In genomic region chr12:24832438-24832837, GRCm38 (mm10) we compare ENCODE assay signal across 9 mouse cellular contexts. TPM values are rescaled to one million over a fixed set of nuclear protein-coding genes. Genes with fewer than 3 reads are reported as not detected.
A peak's percentile ranks its signal among the peaks of the same experiment; 100 is the strongest.
DNase-seq lines count a peak whose midpoint lies in the region; ATAC-seq and TF ChIP-seq lines count a peak whose summit lies in the region.
"Had no signal": no experiment of that assay in that cellular context is flagged by ENCODE, and none has a peak within 500 bp of the region (broad histone marks: within the 10 kb centered on the region; RNA-seq: fewer than 3 reads in every experiment).

No protein-coding gene starts in this region.

- no peak for TF ChIP-seq CTCF in G1E (IDR thresholded peaks at IDR 0.05; ENCODE audit: low read depth, low read length)
- TF ChIP-seq CTCF in forebrain, postnatal 0 days (IDR thresholded peaks at IDR 0.05; ENCODE audit: low read depth) = no peak

- peak overlapping the region; percentile 89 for H3K4me3 ChIP-seq in heart, embryonic 12.5 days
- peak overlapping the region; percentile 85 for H3K4me3 ChIP-seq in G1E (ENCODE audit: low read depth, low read length)
- peak overlapping the region; percentile 97 for H3K4me3 ChIP-seq in forebrain, postnatal 0 days (ENCODE audit: low read depth, low read length)
- peak overlapping the region; percentile 83 for H3K4me3 ChIP-seq in liver, embryonic 16.5 days (ENCODE audit: low read depth, low read length)

- no peak overlapping the region; the same call in 1 of the 2 replicates for H3K27ac ChIP-seq in heart, embryonic 12.5 days (ENCODE audit: poor library complexity, severe bottlenecking)
- peak overlapping the region; percentile 94; the same call in 1 of the 2 replicates for H3K27ac ChIP-seq in forebrain, postnatal 0 days (ENCODE audit: low read depth, low read length)
- H3K27ac ChIP-seq in liver, embryonic 16.5 days (ENCODE audit: low read length) = no peak overlapping the region

- peak overlapping the region; percentile 72 for H3K4me2 ChIP-seq in heart, embryonic 12.5 days
- H3K4me2 ChIP-seq in forebrain, postnatal 0 days (ENCODE audit: low read depth) = peak overlapping the region; percentile 68
- peak overlapping the region; percentile 100 for H3K4me2 ChIP-seq in liver, embryonic 16.5 days (ENCODE audit: low read depth, low read length)

- WGBS in heart, embryonic 12.5 days = 31% methylated on average over 2 of the region's 2 CpGs
- 13% methylated on average over 2 of the region's 2 CpGs for WGBS in forebrain, postnatal 0 days
- 41% methylated on average over 2 of the region's 2 CpGs for WGBS in liver, embryonic 16.5 days (ENCODE audit: insufficient replicate concordance)

- H3K27me3 ChIP-seq in heart, embryonic 12.5 days (replicated peaks) = no peaks in the 10 kb centered on the region
- H3K27me3 ChIP-seq in G1E (ENCODE audit: insufficient read depth, low read length) = peaks cover 3% of the 10 kb centered on the region
- H3K27me3 ChIP-seq in forebrain, postnatal 0 days (ENCODE audit: insufficient read depth, low read length) = no peaks in the 10 kb centered on the region
- H3K27me3 ChIP-seq in liver, embryonic 16.5 days (ENCODE audit: control insufficient read depth, insufficient read depth, low read depth, low read length) = peaks cover 17% of the 10 kb centered on the region

- no peaks in the 10 kb centered on the region for H3K9me3 ChIP-seq in heart, embryonic 12.5 days (replicated peaks)
- no peaks in the 10 kb centered on the region for H3K9me3 ChIP-seq in G1E (replicated peaks)
- H3K9me3 ChIP-seq in forebrain, postnatal 0 days (ENCODE audit: low read length) = no peaks in the 10 kb centered on the region
- H3K9me3 ChIP-seq in liver, embryonic 16.5 days (replicated peaks; ENCODE audit: control insufficient read depth, low read length) = no peaks in the 10 kb centered on the region

- H3K36me3 ChIP-seq in heart, embryonic 12.5 days = no peaks in the 10 kb centered on the region
- no peaks in the 10 kb centered on the region for H3K36me3 ChIP-seq in G1E (replicated peaks)
- H3K36me3 ChIP-seq in forebrain, postnatal 0 days (ENCODE audit: insufficient read depth) = no peaks in the 10 kb centered on the region
- H3K36me3 ChIP-seq in liver, embryonic 16.5 days (ENCODE audit: control insufficient read depth, insufficient read depth) = no peaks in the 10 kb centered on the region

- no peak for ATAC-seq in heart, embryonic 12.5 days (ENCODE audit: insufficient number of reproducible peaks, low FRiP score)
- ATAC-seq in G1E (ENCODE audit: extremely low read depth, insufficient number of reproducible peaks, low FRiP score, poor library complexity, severe bottlenecking) = no peak
- ATAC-seq in forebrain, postnatal 0 days = no peak
- no peak for ATAC-seq in liver, embryonic 16.5 days (ENCODE audit: low read depth)

- no peak for DNase-seq in heart, postnatal 4 days
- no peak for DNase-seq in G1E (ENCODE audit: low spot score)
- DNase-seq in forebrain, postnatal 0 days = no peak
- no peak for DNase-seq in cerebellum, postnatal 10 days
- DNase-seq in left cerebral cortex, postnatal 36 days (ENCODE audit: low spot score in 2 of 2) = no peak
- DNase-seq in thymus, postnatal 25 days = no peak
- DNase-seq: cerebellum, adult 11-12 months had no signal

- peaks cover 32% of the 10 kb centered on the region for H3K4me1 ChIP-seq in heart, embryonic 12.5 days (replicated peaks)
- H3K4me1 ChIP-seq in G1E (ENCODE audit: insufficient read depth, low read depth, low read length) = peaks cover 36% of the 10 kb centered on the region
- H3K4me1 ChIP-seq in forebrain, postnatal 0 days (ENCODE audit: insufficient read depth) = peaks cover 15% of the 10 kb centered on the region
- H3K4me1 ChIP-seq in liver, embryonic 16.5 days (ENCODE audit: control insufficient read depth, low read depth, low read length) = peaks cover 14% of the 10 kb centered on the region

- intact Hi-C loops in left cerebral cortex, postnatal 36 days (cut with DNase I) = loop anchor here (5.0 kb wide), 3 partner anchors 40 to 120 kb away; no protein-coding TSS in a partner anchor

- H3K9ac ChIP-seq in heart, embryonic 12.5 days = peak overlapping the region; percentile 93
- H3K9ac ChIP-seq in forebrain, postnatal 0 days = peak overlapping the region; percentile 99
- no peak overlapping the region for H3K9ac ChIP-seq in liver, embryonic 16.5 days (ENCODE audit: low read depth, low read length)

RNA-seq across cellular contexts. Expression of gene Mboat2, which starts 1.8 kb away (rescaled TPM):
- polyA plus RNA-seq in heart, embryonic 12.5 days (2016; fragmentation: Nextera tagmentation; extraction: Ambion mirVana) = 35.8 and 37.1 TPM in 2 replicates
- 10 to 100 TPM; 17.5 to 19.9 TPM for total RNA-seq in heart, postnatal 4 days (2021)
- total RNA-seq in G1E (2014; fragmentation: Nextera tagmentation) = 1.6 and 2.2 TPM in 2 replicates
- total RNA-seq in G1E (2017) = 0.76 and 0.98 TPM in 2 replicates
- 0.20 and 0.21 TPM in 2 replicates for polyA plus RNA-seq in G1E (2012)
- total RNA-seq in forebrain, postnatal 0 days (2014; rRNA removed) = 60.2 and 69.3 TPM in 2 replicates
- polyA plus RNA-seq in forebrain, postnatal 0 days (2015; fragmentation: Nextera tagmentation; extraction: Ambion mirVana) = 54.0 and 73.2 TPM in 2 replicates
- 2.8 and 3.9 TPM in 2 replicates for polyA plus RNA-seq in liver, embryonic 16.5 days (2015; fragmentation: Nextera tagmentation; extraction: Ambion mirVana)
- 10 to 100 TPM; 83.5 to 88.8 TPM for total RNA-seq in left cerebral cortex, postnatal 36 days (2021)

Comparison
In these comparisons a context has a peak if more than half of its experiments do, and no peak if none do; other contexts are left out.
1. RNA of gene Mboat2, which starts 1.8 kb away (total RNA-seq): 83.5 to 88.8 TPM in left cerebral cortex, postnatal 36 days, 60.2 to 69.3 TPM in forebrain, postnatal 0 days and 17.5 to 19.9 TPM in heart, postnatal 4 days; 0.76 to 2.2 TPM in G1E; every median in the first group is over 4 times any median in the second.
2. Peak in every context shown above with its lines, with median percentiles within 50 percentile points of each other: H3K4me2 ChIP-seq and H3K4me3 ChIP-seq.